Mouse (Mus musculus) embryonic fibroblast, embryonic 13.5 days (primary cell): ENCODE results near the gene Gm49027. TPM values are rescaled to one million over a fixed set of nuclear protein-coding genes. Genes with fewer than 3 reads are reported as not detected.

Experiments
- H3K27ac ChIP-seq: 2 replicates; pipeline ENCODE4 v1.5.1; 2012; ENCODE audit warnings: low read length, control low read depth, inconsistent platforms; ENCODE audit not compliant: insufficient read depth
- H3K4me1 ChIP-seq: 2 replicates; pipeline ENCODE4 v1.6.1; 2011; ENCODE audit warnings: low read length; ENCODE audit not compliant: control insufficient read depth, insufficient read depth
- H3K4me3 ChIP-seq: 2 replicates; pipeline ENCODE4 v1.5.1; 2011; ENCODE audit warnings: mild to moderate bottlenecking, control low read depth, low read length; ENCODE audit not compliant: insufficient read depth
- CTCF ChIP-seq: IDR thresholded peaks from 2 replicates; pipeline ENCODE4 v1.5.1; 2011; ENCODE audit warnings: mild to moderate bottlenecking, control low read depth, low read length, moderate library complexity, borderline replicate concordance; ENCODE audit not compliant: insufficient read depth
- POLR2A ChIP-seq: IDR thresholded peaks from 2 replicates; pipeline ENCODE4 v1.6.1; 2011; ENCODE audit warnings: low read depth, mild to moderate bottlenecking, control low read depth, low read length, moderate library complexity
- polyA plus RNA-seq: library from polyadenylated mRNA; stranded (reverse); fragments of >200 nt; gene quantifications from 2 replicates; pipeline ENCODE4 v1.2.4, GENCODE M21; 2011; ENCODE audit warnings: low read depth; ENCODE audit not compliant: missing spikeins, insufficient read length

Gm49027 gene
- polyA plus RNA-seq, 1 experiment: not detected

DNA sequence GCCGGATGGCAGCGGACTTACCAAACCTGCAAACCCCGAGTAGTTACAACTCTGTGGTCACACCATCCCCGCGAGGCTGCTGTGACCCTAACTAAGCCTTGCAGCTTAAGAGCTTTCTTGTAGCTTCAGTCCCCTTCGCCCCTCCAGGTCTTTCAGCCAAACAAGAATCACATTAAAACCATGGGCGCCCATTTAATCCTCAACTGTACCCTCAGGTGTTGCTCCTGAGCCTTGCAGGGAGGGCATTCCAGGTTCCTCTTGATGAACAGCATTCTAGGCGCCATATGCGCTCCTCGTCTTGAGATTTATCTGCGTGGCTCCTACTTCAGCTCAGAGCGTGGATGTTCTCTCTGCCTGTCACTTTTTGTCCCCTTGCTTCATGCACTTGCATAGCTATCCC, 16.4 kb downstream of the Gm49027 start:
- Histone ChIP-seq H3K27ac (no peak overlapping the region), H3K4me1 (no peaks in the 10 kb centered on the region), H3K4me3 (peak overlapping the region; percentile 64)
- TF ChIP-seq POLR2A: no peak
- TF ChIP-seq CTCF: no peak

GRCm38 (mm10) chr5:123507936-123508723, 17.2 kb downstream of the Gm49027 start:
- peak; percentile 43; the same call in 1 of the 2 replicates for TF ChIP-seq POLR2A
- no peak for TF ChIP-seq CTCF
- H3K4me3 ChIP-seq: peak overlapping the region; percentile 64

DNA sequence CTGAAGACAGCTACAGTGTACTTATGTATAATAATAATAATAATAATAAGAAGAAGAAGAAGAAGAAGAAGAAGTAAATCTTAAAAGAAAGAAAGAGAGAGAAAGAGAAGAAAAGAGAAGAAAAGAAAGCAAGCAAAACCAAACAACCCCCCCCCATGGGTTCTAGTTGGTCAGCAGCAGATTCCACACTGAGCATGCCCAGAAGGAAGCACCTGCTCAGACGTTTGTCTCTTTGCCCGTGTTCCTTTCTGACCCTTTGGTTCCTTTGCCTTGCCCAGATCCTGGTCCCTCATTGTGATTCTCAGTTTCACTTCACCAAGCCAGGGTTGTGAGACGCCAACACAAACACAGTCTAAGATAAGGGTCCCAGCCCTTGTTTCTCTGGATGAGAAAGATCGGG, 23.3 kb downstream of the Gm49027 start:
- H3K4me1 ChIP-seq: no peaks in the 10 kb centered on the region
- H3K4me3 ChIP-seq: no peak overlapping the region
- no peak overlapping the region for H3K27ac ChIP-seq
- TF ChIP-seq CTCF (no peak), POLR2A (no peak)

More at GRCm38 (mm10) chr5:123507936-123508723, 17.2 kb downstream of the Gm49027 start:
- Histone ChIP-seq H3K4me1 (no peaks in the 10 kb centered on the region), H3K27ac (no peak overlapping the region)

- Histone ChIP-seq H3K4me3 (no peak overlapping the region), H3K27ac (no peak overlapping the region), H3K4me1 (no peaks in the 10 kb centered on the region)
- no peak for TF ChIP-seq POLR2A
- TF ChIP-seq CTCF: no peak
Observed at GRCm38 (mm10) chr5:123499717-123500116, 25.6 kb downstream of the Gm49027 start.

DNA sequence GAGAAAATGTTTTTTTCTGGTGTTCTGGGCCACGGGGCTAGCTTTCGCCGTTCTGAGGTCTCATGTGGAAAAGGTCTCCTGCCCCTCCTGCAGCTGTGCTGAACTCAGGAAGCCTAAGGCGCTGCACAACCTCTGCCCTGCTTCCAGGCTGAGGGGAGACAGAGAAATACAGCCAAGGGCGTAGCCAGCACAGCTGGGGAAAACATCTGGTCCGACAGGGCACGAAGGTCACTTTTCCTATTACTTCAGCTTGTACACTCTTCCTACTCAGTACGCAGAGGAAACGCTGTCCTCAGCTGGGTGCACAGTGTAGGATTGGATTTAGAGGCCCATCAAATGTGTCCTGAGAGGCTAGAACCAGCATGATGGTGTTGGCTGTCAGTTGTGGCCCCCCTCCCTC, 35.4 kb downstream of the Gm49027 start:
- no peaks in the 10 kb centered on the region for H3K4me1 ChIP-seq
- H3K4me3 ChIP-seq: no peak overlapping the region
- no peak for TF ChIP-seq CTCF
- no peak for TF ChIP-seq POLR2A
- H3K27ac ChIP-seq: no peak overlapping the region

DNA sequence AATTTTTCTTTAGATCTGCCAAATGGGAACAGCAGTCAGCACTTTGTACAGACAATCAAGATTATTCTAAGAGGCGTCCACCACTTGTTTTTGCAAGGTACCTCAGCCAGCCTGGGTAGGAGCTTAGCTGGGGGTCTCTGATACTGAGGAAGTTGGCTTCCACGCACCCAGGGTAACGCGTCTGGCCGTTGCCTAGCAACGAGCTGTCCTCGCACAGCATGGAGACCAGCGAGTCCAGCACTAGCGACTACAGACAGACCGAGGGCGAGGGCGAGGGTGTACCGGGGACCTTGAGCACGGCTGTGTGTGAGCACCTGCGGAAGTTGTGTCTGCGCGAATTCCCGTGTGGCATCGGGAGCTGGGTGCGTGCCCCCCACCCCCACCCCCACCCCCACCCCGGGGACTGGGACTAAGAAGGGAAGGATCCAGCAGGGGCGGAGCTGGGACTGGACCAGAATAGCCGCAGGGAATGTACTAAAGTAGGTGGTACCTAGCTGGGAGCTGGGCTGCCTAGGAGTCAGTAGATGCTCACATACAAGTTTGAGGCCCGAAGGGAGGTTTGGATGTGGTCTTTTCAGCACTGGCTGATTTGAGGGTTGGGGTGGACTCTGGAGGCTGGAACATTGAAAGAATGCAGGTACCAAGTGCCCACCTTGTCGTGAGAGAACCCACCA, 36.0 kb downstream of the Gm49027 start, which contains the start of the genes Lrrc43 and Il31:
Lrrc43 (plus strand) TSS at position 194 of the 674 bp plus-strand sequence.
Il31 (minus strand) TSS at position 378 of the 674 bp plus-strand sequence.
- Histone ChIP-seq H3K27ac (no peak within 1 kb of the TSS), H3K4me3 (no peak within 1 kb of the TSS), H3K4me1 (no peaks in the 10 kb centered on the region)
- TF ChIP-seq POLR2A: no peak
- no peak for TF ChIP-seq CTCF

DNA sequence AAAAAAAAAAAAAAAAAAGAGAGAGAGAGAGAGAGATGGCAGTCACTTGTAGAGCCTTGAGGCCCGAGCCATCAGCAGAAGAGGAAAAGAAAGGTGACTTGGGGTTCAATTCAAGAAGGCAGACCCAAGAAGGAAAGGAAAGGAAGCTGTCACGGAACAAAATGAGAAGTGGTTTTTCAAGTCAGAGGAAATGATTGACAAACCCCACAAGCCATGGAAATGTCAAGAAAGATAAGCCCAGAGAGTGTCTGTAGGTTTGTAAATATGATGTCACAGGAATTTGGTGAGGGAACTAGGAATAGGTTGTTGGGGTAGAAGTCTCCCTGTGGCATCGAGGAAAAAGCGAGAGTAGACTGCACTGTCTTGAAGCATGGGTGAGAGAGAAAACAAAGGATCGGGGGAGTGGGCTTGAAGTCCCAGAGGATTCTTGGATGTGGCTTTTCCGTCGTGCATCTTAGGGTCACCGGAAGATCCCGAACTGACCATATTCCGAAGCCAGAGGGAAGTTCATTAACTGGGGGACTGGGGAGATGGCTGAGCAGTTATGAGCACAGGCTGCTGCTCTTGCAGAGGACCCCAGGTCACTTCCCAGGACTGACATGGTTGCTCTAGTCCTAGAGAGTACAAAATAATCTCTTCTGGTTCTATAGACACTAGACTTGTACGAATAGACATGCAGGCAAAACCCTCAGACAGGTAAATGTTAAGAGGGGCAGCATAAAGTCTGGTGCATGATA, 37.5 kb downstream of the Gm49027 start:
- TF ChIP-seq POLR2A (no peak), CTCF (no peak)
- no peak overlapping the region for H3K4me3 ChIP-seq
- no peaks in the 10 kb centered on the region for H3K4me1 ChIP-seq
- no peak overlapping the region for H3K27ac ChIP-seq

DNA sequence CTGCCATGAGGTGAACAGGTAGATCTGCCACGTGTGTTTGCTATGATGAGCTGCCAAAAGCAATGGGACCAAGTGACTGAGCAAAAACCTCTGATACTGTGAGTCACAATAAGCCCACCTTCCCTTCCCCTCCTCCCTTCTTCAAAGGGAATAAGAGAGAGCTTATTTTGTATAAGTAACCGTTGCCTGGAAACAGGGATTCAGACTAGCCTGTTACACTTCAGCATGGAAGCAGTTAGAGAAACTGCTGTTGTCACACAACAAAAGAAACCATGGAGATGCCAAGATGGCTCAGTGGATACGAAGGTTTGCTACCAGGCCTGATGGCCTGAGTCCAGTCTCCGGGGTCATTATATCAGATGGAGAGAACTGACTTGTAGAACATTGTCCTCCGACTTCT, 51.5 kb downstream of the Gm49027 start:
- H3K27ac ChIP-seq: no peak overlapping the region
- TF ChIP-seq CTCF: no peak
- no peak for TF ChIP-seq POLR2A
- no peak overlapping the region for H3K4me3 ChIP-seq
- no peaks in the 10 kb centered on the region; the same call in 1 of the 2 replicates for H3K4me1 ChIP-seq

- Histone ChIP-seq H3K4me3 (no peak overlapping the region), H3K4me1 (no peaks in the 10 kb centered on the region; the same call in 1 of the 2 replicates), H3K27ac (no peak overlapping the region)
- no peak for TF ChIP-seq CTCF
- no peak for TF ChIP-seq POLR2A
Observed at GRCm38 (mm10) chr5:123470784-123471400, 54.4 kb downstream of the Gm49027 start.
